Mouse (Mus musculus) forebrain, embryonic 13.5 days (tissue): ENCODE data around the gene Pcsk6. TPM values are rescaled to one million over a fixed set of nuclear protein-coding genes. Genes with fewer than 3 reads are reported as not detected.

Source experiments
- ATAC-seq: fragments of 200-750 bp; cut with Nextera tagmentation; 2 replicates; pipeline ENCODE4 v1.8.0; 2017
- H3K27ac ChIP-seq: fragments of 300-500 bp; sonication (generic); 2 replicates; pipeline ENCODE4 v1.5.1; 2015; ENCODE audit warnings: inconsistent platforms, mild to moderate bottlenecking, moderate library complexity
- H3K27me3 ChIP-seq: fragments of 300-500 bp; sonication (generic); 2 replicates; pipeline ENCODE4 v1.6.1; 2015; ENCODE audit warnings: mild to moderate bottlenecking, inconsistent platforms
- H3K36me3 ChIP-seq: fragments of 300-500 bp; sonication (generic); 2 replicates; pipeline ENCODE4 v1.6.1; 2015; ENCODE audit warnings: mild to moderate bottlenecking, inconsistent platforms; ENCODE audit not compliant: poor library complexity, severe bottlenecking
- H3K4me1 ChIP-seq: fragments of 300-500 bp; sonication (generic); 2 replicates; pipeline ENCODE4 v1.6.1; 2015; ENCODE audit warnings: inconsistent platforms
- H3K4me2 ChIP-seq: fragments of 300-500 bp; sonication (generic); 2 replicates; pipeline ENCODE4 v1.6.1; 2015; ENCODE audit warnings: inconsistent platforms, mild to moderate bottlenecking, moderate library complexity
- H3K4me3 ChIP-seq: fragments of 300-500 bp; sonication (generic); 2 replicates; pipeline ENCODE4 v1.5.1; 2015; ENCODE audit warnings: mild to moderate bottlenecking, inconsistent platforms
- H3K9ac ChIP-seq: fragments of 300-500 bp; sonication (generic); 2 replicates; pipeline ENCODE4 v1.6.1; 2015; ENCODE audit warnings: mild to moderate bottlenecking, inconsistent platforms
- H3K9me3 ChIP-seq: fragments of 300-500 bp; sonication (generic); replicated peaks from 2 replicates; pipeline ENCODE4 v1.6.1; 2016; ENCODE audit warnings: inconsistent platforms
- WGBS: fragments of 180-500 bp; shearing (Covaris S2); methylation state at CpG from one replicate; pipeline ENCODE4 v1.1.7; 2015; 5-methylcytosine and 5-hydroxymethylcytosine counted together
- polyA plus RNA-seq: library from polyadenylated mRNA; unstranded; fragments of >200 nt; fragmentation: Nextera tagmentation; extraction: Ambion mirVana; gene quantifications from 2 replicates; pipeline ENCODE4 v1.2.1, GENCODE M21; 2015

The Pcsk6 gene
- polyA plus RNA-seq, 1 experiment from 2014 or later, result 1.1 TPM

- Histone ChIP-seq H3K4me3 (no peak overlapping the region), H3K4me1 (peaks cover 5% of the 10 kb centered on the region; the same call in 1 of the 2 replicates), H3K4me2 (no peak overlapping the region), H3K27me3 (no peaks in the 10 kb centered on the region), H3K36me3 (no peaks in the 10 kb centered on the region), H3K27ac (no peak overlapping the region), H3K9me3 (no peaks in the 10 kb centered on the region), H3K9ac (no peak overlapping the region)
- ATAC-seq, result no peak
- WGBS, result 94% methylated on average over 6 of the region's 6 CpGs
These were observed 24.3 kb downstream of the Pcsk6 start for GRCm38 (mm10) chr7:65885819-65886218.

GRCm38 (mm10) chr7:65891831-65892230 lies 30.3 kb downstream of the Pcsk6 start:
- WGBS, result 87% methylated on average over 7 of the region's 7 CpGs
- Histone ChIP-seq H3K9me3 (no peaks in the 10 kb centered on the region), H3K27ac (no peak overlapping the region), H3K4me2 (no peak overlapping the region), H3K27me3 (no peaks in the 10 kb centered on the region), H3K9ac (no peak overlapping the region), H3K36me3 (no peaks in the 10 kb centered on the region), H3K4me1 (no peaks in the 10 kb centered on the region), H3K4me3 (no peak overlapping the region)
- ATAC-seq, result no peak

GRCm38 (mm10) chr7:65892264-65892828 lies 30.8 kb downstream of the Pcsk6 start:
- Histone ChIP-seq H3K4me3 (no peak overlapping the region), H3K4me2 (no peak overlapping the region), H3K9ac (no peak overlapping the region), H3K9me3 (no peaks in the 10 kb centered on the region), H3K4me1 (no peaks in the 10 kb centered on the region), H3K36me3 (no peaks in the 10 kb centered on the region), H3K27ac (no peak overlapping the region), H3K27me3 (no peaks in the 10 kb centered on the region)
- 61% methylated on average over 9 of the region's 9 CpGs for WGBS
- ATAC-seq, result no peak

- H3K4me1 ChIP-seq, result no peaks in the 10 kb centered on the region
- no peaks in the 10 kb centered on the region for H3K9me3 ChIP-seq
- ATAC-seq, result peak; percentile 59; the same call in 1 of the 2 replicates
- no peaks in the 10 kb centered on the region for H3K36me3 ChIP-seq
- H3K27ac ChIP-seq, result no peak overlapping the region
- no peak overlapping the region for H3K4me3 ChIP-seq
- no peaks in the 10 kb centered on the region for H3K27me3 ChIP-seq
- WGBS, result 89% methylated on average over 10 of the region's 10 CpGs
- H3K4me2 ChIP-seq, result no peak overlapping the region
- no peak overlapping the region for H3K9ac ChIP-seq
These were observed 32.0 kb downstream of the Pcsk6 start for GRCm38 (mm10) chr7:65893546-65893945.

GRCm38 (mm10) chr7:65895262-65895661 lies 33.7 kb downstream of the Pcsk6 start:
- Histone ChIP-seq H3K4me1 (no peaks in the 10 kb centered on the region), H3K9ac (no peak overlapping the region), H3K27me3 (no peaks in the 10 kb centered on the region), H3K27ac (no peak overlapping the region), H3K36me3 (no peaks in the 10 kb centered on the region), H3K9me3 (no peaks in the 10 kb centered on the region), H3K4me3 (no peak overlapping the region), H3K4me2 (no peak overlapping the region)
- 89% methylated on average over 5 of the region's 5 CpGs for WGBS
- no peak for ATAC-seq

- Histone ChIP-seq H3K4me1 (0 out of 2 replicates have a peak, but pooled peaks cover 5% of the 10 kb centered on the region), H3K4me2 (no peak overlapping the region), H3K27ac (no peak overlapping the region), H3K27me3 (no peaks in the 10 kb centered on the region), H3K9ac (no peak overlapping the region), H3K4me3 (no peak overlapping the region), H3K9me3 (no peaks in the 10 kb centered on the region), H3K36me3 (no peaks in the 10 kb centered on the region)
- 89% methylated on average over 11 of the region's 11 CpGs for WGBS
- ATAC-seq, result no peak
These were observed 39.7 kb downstream of the Pcsk6 start for GRCm38 (mm10) chr7:65901231-65901630.

- Histone ChIP-seq H3K27ac (no peak overlapping the region), H3K36me3 (no peaks in the 10 kb centered on the region), H3K9ac (no peak overlapping the region), H3K9me3 (no peaks in the 10 kb centered on the region), H3K4me2 (no peak overlapping the region), H3K27me3 (no peaks in the 10 kb centered on the region), H3K4me3 (no peak overlapping the region), H3K4me1 (0 out of 2 replicates have a peak, but pooled peaks cover 5% of the 10 kb centered on the region)
- 66% methylated on average over 13 of the region's 13 CpGs for WGBS
- 0 out of 2 replicates have a peak, but pooled peaks have one; percentile 27 for ATAC-seq
These were observed 41.1 kb downstream of the Pcsk6 start for GRCm38 (mm10) chr7:65902471-65903180.

- Histone ChIP-seq H3K27ac (no peak overlapping the region), H3K4me1 (0 out of 2 replicates have a peak, but pooled peaks cover 5% of the 10 kb centered on the region), H3K9me3 (no peaks in the 10 kb centered on the region), H3K36me3 (no peaks in the 10 kb centered on the region), H3K4me2 (no peak overlapping the region), H3K9ac (no peak overlapping the region), H3K4me3 (no peak overlapping the region), H3K27me3 (no peaks in the 10 kb centered on the region)
- no peak for ATAC-seq
- 82% methylated on average over 6 of the region's 6 CpGs for WGBS
These were observed 41.9 kb downstream of the Pcsk6 start for GRCm38 (mm10) chr7:65903456-65903855.

GRCm38 (mm10) chr7:65906528-65907272 lies 45.2 kb downstream of the Pcsk6 start:
- no peak for ATAC-seq
- no peak overlapping the region for H3K4me3 ChIP-seq
- H3K4me2 ChIP-seq, result no peak overlapping the region
- H3K27me3 ChIP-seq, result no peaks in the 10 kb centered on the region
- no peak overlapping the region for H3K9ac ChIP-seq
- no peaks in the 10 kb centered on the region for H3K36me3 ChIP-seq
- H3K4me1 ChIP-seq, result 0 out of 2 replicates have a peak, but pooled peaks cover 5% of the 10 kb centered on the region
- no peak overlapping the region for H3K27ac ChIP-seq
- 89% methylated on average over 9 of the region's 9 CpGs for WGBS
- H3K9me3 ChIP-seq, result no peaks in the 10 kb centered on the region

GRCm38 (mm10) chr7:65909343-65910127 lies 48.0 kb downstream of the Pcsk6 start:
- no peak overlapping the region for H3K9ac ChIP-seq
- H3K4me1 ChIP-seq, result 0 out of 2 replicates have a peak, but pooled peaks cover 7% of the 10 kb centered on the region
- WGBS, result 90% methylated on average over 12 of the region's 12 CpGs
- H3K27me3 ChIP-seq, result no peaks in the 10 kb centered on the region
- no peaks in the 10 kb centered on the region for H3K36me3 ChIP-seq
- H3K27ac ChIP-seq, result no peak overlapping the region
- no peak overlapping the region for H3K4me2 ChIP-seq
- H3K9me3 ChIP-seq, result no peaks in the 10 kb centered on the region
- no peak for ATAC-seq
- no peak overlapping the region for H3K4me3 ChIP-seq

- WGBS, result 40% methylated on average over 3 of the region's 3 CpGs
- no peak overlapping the region for H3K9ac ChIP-seq
- H3K4me2 ChIP-seq, result no peak overlapping the region
- H3K27me3 ChIP-seq, result no peaks in the 10 kb centered on the region
- ATAC-seq, result no peak
- no peak overlapping the region for H3K4me3 ChIP-seq
- H3K4me1 ChIP-seq, result 0 out of 2 replicates have a peak, but pooled peaks cover 7% of the 10 kb centered on the region
- no peaks in the 10 kb centered on the region for H3K9me3 ChIP-seq
- H3K36me3 ChIP-seq, result no peaks in the 10 kb centered on the region
- no peak overlapping the region for H3K27ac ChIP-seq
These were observed 51.6 kb downstream of the Pcsk6 start for GRCm38 (mm10) chr7:65913088-65913610.
